Mouse (Mus musculus): ENCODE results near the gene Pifo. TPM values are rescaled to one million over a fixed set of nuclear protein-coding genes. Genes with fewer than 3 reads are reported as not detected.

The Pifo gene
- total RNA-seq, 2 experiments from 2014 or later, result not detected

- no peak for DNase-seq
Observed at GRCm38 (mm10) chr3:105951348-105951747, 63.1 kb downstream of the Pifo start.

Other genes starting within 250 kb of the Pifo start
- gene Rap1a, start 213.3 kb downstream of the Pifo start, total RNA-seq (2021), result 100 to 1,000 TPM; 131 to 134 TPM
- gene Adora3, start 143.8 kb downstream of the Pifo start, total RNA-seq (2021), result not detected
- gene Tmigd3, start 143.7 kb downstream of the Pifo start, total RNA-seq (2021), result under 1 TPM; 0.34 to 0.52 TPM
- 1 to 10 TPM in 1 of 2 experiments, under 1 TPM in 1; 0.69 to 1.4 TPM for gene I830077J02Rik, start 82.0 kb downstream of the Pifo start, total RNA-seq (2021)
- 10 to 100 TPM; 58.3 to 63.3 TPM for gene Wdr77, start 55.3 kb downstream of the Pifo start, total RNA-seq (2021)
- 100 to 1,000 TPM; 829 to 853 TPM for gene Atp5f1, start 54.5 kb downstream of the Pifo start, total RNA-seq (2021)
- under 1 TPM; 0.47 to 0.48 TPM for gene Ovgp1, start 40.9 kb downstream of the Pifo start, total RNA-seq (2021)
- gene Chil5, start 18.2 kb upstream of the Pifo start, total RNA-seq (2021), result under 1 TPM; 0.36 to 0.43 TPM
- gene Chia1, start 98.6 kb upstream of the Pifo start, total RNA-seq (2021), result not detected
- under 1 TPM; 0.29 to 0.33 TPM for gene Chil3, start 152.9 kb upstream of the Pifo start, total RNA-seq (2021)
- gene Chil4, start 204.9 kb upstream of the Pifo start, total RNA-seq (2021), result not detected